Mouse (Mus musculus) cerebral cortex, adult 2 months (tissue): Measurements from ENCODE around the gene Mast2.

Source experiments
- WGBS: fragments of 180-500 bp; shearing (Covaris S2); methylation state at CpG from one replicate; pipeline ENCODE4 v1.1.7; 2018; 5-methylcytosine and 5-hydroxymethylcytosine counted together

The Mast2 gene

DNA sequence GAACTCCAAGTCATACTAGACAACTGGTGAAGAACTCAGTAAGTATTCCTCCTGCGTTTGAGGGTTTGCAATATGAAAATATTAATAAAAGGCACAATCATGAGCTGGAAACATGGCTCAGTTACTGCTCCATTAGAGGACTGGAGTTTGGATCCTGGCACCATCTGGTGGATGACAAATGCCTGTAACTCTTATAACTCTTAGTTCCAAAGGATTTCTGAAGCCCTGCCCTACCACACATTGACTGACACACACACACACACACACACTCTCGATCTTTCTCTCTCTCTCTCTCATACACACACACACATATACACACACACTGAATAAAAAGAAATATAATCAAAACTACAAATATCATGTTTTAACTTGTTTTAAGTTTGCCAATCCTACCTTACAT, 60.1 kb downstream of the Mast2 start:
- WGBS = 35% methylated on average over 2 of the region's 2 CpGs

DNA sequence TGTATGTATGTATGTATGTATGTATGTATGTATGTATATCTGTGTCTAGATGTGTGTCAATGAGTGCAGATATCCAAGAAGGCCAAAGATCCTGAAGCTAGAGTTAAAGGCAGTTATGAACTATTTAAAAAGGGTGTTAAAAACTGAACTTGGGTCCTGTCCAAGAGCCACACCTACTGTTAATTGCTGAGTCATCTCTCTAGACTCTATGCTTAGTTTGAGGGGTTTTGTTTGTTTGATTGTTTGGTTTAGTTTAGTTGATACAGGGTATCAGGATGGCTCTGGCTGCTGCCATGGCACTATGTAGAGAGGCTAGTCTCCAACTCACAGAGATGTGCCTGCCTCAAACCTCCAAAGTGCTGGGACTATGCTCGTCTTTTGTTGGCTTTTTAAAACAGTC, 61.3 kb downstream of the Mast2 start:
- WGBS = 70% methylated on average over 1 of the region's 1 CpGs

DNA sequence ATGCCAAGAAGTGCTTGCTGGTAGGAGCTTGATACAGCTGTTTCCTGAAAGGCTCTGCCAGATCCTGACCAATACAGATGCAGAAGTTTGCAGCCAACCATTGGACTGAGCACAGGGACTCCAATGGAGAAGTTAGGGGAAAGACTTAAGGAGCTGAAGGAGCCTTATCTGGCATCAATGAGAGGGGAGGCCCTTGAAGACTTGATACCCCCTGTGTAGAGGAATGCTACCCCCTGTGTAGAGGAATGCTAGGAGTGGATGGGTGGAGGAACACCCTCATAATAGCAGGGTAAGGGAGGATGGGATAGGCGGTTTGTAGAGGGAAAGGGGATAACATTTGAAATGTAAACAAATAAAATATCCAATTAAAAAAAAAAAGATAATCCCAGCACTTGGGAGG, 65.9 kb downstream of the Mast2 start:
- WGBS = 67% methylated on average over 1 of the region's 1 CpGs

DNA sequence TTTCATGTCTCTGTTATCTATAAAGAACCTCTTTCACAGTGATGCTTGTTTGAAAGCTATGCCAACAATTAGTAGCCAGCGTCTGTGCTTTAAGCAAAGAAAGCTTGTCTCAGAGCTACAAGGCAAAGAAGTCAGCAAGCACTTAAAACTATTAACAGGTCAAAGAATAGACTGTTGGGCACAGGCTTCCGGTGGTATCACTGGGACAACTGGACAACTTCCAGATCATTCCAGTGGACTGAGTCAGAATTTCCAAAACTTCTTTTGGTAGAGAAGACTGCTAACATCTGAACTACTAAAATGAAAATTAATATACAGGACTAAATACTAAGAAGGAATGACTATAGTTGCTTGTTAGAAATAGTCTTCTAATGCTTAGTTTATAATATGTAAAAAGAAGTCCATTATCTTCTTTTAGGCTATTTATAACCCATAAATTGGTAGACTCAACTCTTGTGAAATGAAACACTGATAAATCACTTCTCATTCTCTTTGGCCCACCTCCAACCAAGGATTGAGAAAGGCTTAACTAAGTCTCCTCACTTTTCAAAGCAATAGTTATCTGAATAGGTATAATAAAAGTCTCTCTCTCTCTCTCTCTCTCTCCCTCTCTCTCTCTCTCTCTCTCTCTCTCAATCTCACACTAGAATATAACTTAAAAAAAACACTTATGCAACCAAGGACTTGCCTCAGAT, 85.9 kb downstream of the Mast2 start:
- WGBS = 54% methylated on average over 2 of the region's 2 CpGs

DNA sequence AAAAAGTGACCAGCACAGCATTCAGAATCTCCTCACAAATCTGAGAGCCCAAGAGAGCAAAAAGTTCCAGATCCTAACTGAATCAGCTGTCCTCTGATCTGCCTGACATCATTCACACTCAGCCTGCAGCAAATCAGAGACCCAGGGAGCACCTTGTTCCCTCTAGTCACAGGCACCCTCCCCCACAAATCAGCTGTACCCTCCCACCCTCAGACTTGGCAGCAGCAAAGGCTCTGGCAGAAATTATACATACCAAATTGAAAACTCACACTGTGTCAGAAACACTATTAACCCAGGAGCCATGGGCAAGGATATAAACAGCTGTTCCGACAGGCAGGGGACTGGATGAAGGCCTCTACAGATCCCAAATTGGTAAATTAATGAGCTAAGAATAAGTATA, 92.3 kb downstream of the Mast2 start:
- WGBS = 28% methylated on average over 1 of the region's 1 CpGs

DNA sequence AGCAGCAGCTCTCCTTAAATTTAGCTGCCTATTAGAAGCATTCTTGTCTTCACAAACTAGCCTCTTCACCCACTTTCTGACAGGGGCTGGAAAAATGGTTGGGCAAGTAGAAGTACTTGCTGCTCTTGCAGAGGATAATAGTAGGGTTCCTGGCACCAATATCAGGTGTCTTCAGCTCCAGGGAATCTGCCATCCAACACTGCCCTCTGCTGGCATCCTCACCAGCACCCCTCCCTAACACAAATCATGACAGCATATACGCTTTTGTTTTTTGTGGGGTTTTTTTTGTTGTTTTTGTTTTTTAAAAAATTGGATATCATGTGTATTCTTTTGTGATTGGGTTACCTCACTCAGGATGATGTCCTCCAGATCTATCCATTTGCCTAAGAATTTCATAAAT, 105.9 kb downstream of the Mast2 start:
- WGBS = 97% methylated on average over 1 of the region's 1 CpGs

DNA sequence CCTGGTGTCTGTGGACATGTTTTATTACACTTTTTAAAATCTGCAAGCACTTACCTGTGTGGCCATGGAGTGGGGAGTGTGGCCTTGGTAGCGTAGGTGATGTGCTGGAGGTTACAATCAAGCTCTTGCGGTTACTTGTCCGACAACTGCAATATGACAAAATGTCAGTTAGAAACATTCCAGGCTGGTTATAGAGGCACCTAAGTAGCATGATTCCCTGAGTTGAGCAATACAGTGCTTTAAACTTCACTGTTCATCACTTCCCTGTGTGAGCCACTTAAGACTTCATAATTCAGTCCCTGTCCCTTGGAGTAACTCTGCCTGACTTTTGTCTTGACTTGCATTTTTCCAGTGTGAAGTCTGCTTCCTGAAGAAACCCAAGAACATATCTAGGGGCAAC, 111.1 kb downstream of the Mast2 start:
- WGBS = 99% methylated on average over 3 of the region's 3 CpGs

DNA sequence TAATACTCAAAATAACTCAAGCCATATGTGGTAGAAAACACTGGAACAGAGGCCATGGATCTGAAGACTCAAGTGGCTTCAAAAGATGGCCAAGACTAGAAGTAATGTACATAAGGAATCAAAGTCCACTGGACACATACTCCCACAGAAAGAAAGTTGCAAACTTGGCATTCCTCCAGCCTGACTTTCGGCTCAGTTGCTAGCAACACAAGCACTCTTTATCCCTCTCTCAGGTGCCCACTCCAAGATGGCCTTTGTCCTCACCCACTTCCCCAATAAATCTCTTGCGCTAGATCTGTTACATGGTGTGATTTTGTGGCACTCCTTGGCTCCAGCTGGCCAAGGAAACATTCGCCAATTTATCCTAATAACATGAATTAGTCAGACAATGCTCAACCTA, 111.5 kb downstream of the Mast2 start:
- 72% methylated on average over 3 of the region's 3 CpGs for WGBS

DNA sequence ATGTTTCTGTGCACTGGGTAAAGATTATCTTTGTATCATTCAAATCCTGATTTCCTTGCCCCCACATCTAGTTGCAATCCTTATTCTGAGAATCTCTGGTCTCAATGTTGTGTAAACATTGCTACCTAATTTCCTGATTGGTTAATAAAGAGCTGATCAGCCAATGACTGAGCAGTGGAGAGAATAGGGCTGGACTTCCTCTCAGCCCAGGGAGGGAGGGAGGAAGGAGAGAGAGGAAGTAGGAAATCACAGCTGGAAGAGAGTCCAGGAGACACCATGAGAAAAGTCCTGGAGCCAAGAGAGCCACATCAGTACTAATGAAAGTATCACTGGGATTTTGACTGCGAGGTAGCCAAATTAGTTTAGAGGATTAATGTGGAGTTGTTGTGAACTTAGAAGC, 127.7 kb downstream of the Mast2 start:
- WGBS = 89% methylated on average over 1 of the region's 1 CpGs

DNA sequence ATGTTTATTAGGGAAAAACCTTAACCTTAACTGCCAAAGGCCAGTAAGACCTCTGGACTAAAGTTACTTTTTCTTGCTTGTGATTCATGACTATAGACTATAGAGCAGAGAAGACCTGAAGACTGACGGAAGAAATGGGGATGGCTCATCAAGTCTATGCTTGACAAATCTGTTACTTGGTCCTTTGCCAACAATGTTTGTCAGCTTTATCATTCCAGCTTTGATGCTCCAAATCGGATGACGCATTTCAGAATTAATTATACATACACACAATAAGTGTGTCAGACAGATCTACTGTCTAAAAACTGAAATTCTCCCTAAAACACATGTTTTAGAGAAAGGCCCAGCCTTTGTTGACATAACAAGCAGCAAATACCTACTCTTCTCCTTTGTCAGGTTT, 134.7 kb downstream of the Mast2 start:
- WGBS = 75% methylated on average over 3 of the region's 3 CpGs

DNA sequence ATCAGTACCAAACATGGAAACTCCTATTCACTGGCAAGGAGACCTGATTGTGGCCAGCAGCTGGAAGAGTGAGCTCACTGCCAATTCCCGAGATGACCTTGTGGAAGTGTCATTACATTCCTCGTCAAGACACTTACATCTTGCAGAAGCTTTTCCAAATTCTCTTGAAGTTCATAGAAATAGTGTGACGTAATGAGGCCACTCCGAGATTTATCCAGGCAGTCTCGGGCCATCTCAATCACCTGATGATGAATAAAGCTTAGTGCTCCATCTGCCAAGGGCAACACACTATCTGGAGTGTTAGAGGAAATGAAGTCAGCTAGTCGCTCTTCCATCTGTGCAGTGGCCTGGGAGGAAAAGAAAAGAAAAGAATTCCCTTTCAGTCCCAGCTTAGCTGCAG, 141.9 kb downstream of the Mast2 start:
- WGBS = 72% methylated on average over 6 of the region's 6 CpGs

DNA sequence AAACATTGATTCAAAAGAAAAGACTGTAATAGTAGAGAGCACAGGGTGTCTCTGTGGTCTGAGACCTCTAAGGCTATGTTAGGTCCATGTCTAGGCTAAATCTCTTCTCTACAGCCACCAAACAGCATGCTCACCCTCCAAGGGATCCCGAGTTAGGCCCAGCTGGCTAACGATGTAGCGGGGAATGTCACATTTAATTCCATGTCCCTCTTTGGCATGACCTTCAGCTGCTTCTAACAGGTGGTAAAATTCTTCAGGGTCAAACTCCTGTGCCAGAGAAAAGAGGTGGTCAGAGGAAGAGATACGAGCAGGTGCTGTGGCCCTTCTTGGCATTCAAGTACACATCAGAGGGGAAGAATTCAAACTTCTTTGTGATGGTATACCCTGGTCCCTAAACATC, 146.4 kb downstream of the Mast2 start:
- 93% methylated on average over 4 of the region's 4 CpGs for WGBS

DNA sequence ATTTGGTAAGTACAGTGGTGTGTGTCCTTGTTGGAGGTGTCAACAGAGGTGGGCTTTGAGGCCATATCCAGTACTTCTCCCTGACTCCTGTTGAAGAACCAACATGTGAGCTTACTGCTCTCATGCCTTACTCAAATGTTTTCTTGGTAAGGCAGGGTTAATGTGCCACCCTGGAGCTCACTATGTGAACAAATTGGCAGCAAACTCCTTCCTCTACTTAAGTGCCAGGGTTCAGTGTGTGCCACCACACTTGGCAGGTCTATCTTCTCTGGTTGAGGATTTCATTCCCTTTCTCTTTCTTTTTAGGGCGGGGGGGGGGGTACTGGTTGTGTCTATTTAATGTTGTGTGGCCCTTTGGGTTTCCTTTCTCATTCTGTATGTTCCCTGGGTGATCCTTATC, 159.4 kb downstream of the Mast2 start:
- WGBS = 20% methylated on average over 1 of the region's 1 CpGs

DNA sequence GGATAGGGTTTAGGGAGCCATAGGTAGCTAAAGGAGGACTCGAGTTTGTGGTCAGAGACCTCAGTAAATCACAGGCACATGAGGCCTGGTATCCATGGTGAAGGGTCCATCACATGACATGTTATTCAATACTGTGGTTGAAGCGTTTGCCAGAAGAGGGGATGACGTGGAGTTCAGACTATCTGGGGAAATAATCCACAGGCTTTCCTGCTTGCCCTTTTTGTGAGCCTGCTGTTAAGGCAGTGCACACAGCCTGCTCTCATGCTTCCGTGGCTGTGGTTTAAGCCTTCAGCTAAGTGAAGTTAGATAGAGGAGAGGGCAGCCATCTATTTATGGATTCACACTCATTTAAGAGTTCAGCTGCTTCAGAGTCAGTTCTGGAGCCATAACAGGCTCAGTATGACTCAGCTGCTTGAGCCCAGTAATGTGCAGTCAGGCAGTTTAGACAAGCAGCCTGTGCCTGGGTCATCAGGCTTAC, 163.1 kb downstream of the Mast2 start:
- 33% methylated on average over 4 of the region's 4 CpGs for WGBS

DNA sequence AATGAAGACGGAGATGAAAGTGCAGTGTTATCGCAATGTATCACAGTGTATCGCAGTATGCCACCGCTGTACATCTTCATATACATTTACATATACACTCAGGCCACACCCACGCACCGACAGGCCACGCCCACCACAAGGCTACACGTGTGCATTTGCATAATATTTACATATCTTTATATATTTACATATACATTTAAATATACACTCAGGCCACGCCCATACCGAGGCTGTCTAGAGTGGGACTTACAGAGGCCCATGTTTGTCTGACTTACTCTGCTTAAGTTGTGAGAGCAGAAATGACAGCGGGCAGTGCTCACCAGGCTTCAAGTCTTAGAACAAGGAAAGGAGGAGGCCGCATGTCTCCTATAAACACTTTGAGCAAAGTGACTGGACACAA, 170.7 kb downstream of the Mast2 start:
- 91% methylated on average over 12 of the region's 12 CpGs for WGBS

DNA sequence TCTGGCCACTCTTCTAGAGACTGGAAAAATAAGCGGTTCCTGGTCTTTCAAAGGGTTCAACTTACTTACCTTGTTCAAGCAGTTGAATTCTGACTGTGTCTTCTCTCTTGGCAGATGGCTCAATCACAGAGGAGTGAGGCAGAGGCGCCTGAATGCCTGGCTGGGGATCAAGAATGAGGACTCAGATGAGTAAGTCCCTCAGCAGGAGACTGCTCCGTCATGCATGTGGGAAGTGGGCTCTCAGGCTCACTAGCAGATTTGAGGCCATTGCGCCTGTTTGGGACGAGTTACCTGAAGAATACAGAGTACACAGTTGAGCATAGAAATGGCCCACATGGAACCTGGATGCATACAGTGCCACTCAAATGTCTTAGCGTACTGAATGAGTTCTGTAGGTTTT, 172.4 kb downstream of the Mast2 start:
- 61% methylated on average over 6 of the region's 6 CpGs for WGBS

DNA sequence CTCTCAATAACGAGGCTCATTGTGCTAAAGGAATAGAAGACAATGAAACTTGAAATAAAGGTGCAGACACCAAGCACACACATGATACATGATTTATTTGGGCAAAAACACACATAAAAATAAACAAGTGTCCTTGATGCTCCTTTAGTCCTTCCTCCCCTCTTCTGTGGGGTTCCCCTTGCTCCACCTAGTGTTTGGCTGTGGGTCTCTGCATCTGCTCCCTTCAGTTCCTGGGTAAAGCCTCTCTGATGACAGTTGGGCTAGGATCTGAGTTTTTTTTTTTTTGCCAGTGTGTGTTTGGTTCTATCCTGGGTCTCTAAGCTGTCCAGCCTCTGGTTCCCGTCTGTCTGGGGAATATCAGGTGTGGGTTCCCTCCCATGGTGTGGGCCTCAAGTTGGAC, 181.8 kb downstream of the Mast2 start:
- WGBS = 62% methylated on average over 2 of the region's 2 CpGs

DNA sequence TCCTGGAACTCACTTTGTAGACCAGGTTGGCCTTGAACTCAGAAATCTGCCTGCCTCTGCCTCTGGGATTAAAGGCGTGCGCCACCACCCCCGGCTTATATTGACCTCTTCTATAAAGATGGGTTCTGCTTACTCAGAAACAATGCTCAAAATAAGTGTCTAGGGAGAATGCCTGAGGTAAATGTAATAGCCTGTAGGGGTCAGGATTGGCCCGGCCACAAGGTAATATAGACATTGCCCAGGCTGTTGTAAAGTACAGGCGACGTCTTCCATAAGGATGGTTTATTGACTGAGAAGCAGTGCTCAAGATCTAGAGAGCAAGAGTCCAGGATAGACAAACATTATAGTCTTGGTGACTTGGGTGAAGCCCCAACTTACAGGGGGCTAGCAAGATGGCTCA, 195.8 kb downstream of the Mast2 start:
- 95% methylated on average over 6 of the region's 6 CpGs for WGBS
